Mouse (Mus musculus) brain, embryonic 18.5 days (tissue): ENCODE data around the gene Arid3b.

Source experiments
- DNase-seq: peaks from one replicate; pipeline ENCODE4 v3.0.0-alpha.2; 2012; ENCODE audit warnings: low read depth, low spot score

The Arid3b gene

GRCm38 (mm10) chr9:57789733-57790132 lies 46.9 kb downstream of the Arid3b start:
- DNase-seq = no peak

GRCm38 (mm10) chr9:57782656-57783055 lies 53.9 kb downstream of the Arid3b start:
- no peak for DNase-seq

DNA sequence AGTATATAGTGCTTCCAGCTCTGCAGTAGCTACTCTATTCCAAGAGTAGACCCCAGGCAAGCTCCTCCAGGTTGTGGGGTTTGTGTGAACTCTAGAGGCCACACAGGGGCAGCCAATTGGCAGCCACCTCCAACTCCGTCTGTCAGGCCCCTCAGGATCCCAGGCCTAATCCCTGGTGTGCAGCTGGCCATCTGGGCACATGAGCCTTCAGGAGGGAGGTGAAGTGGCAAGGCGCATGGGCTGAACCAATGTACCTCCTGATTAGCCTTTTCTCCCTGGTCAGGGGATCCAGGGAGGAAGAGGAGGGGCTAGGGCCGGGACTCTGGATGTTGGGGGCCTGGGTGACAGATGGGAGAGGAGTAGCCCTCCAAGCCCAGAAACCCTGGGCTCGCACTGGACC lies 60.9 kb downstream of the Arid3b start:
- DNase-seq = no peak

DNA sequence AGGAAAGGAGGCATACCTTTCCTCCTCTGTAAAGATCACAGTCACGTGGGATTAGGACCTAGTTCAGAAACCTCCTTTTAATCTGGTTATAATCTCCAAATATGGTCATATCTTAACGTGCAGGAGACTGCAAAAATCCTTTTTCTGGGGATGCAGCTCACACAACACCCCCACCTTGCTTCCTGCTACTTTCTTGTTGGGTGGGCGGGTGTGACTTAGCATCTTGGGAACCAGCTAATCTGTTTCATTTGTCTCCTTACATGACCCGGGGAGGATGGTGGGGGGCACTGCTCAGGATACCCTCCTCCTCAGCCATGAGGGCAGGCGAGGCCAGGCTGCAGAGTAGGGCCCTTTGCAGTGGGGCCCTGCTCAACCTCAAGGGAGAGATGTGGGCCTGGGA lies 61.6 kb downstream of the Arid3b start:
- no peak for DNase-seq

- no peak for DNase-seq
These were observed 62.4 kb downstream of the Arid3b start for GRCm38 (mm10) chr9:57774168-57774567.

- no peak for DNase-seq
These were observed 62.8 kb downstream of the Arid3b start for GRCm38 (mm10) chr9:57773754-57774153.

DNA sequence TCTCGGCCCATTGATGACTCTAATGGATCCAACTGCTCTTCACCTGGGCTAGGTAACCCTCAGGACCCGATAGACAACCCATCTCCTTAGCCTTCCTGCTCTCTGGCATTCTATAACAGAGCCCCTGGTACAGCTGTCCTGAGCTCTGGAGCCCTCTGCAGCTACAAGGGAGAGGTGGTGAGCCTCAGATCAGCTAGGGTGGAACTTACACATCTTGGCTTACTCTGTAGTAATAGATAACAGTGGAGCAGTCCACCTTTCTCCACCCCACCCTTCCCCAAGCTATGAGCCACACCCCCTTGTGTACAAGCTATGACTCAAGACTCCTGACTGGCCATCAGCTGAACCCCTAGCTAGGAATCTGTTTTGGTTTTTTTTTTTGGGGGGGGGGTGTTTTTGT lies 65.8 kb downstream of the Arid3b start:
- DNase-seq = no peak

DNA sequence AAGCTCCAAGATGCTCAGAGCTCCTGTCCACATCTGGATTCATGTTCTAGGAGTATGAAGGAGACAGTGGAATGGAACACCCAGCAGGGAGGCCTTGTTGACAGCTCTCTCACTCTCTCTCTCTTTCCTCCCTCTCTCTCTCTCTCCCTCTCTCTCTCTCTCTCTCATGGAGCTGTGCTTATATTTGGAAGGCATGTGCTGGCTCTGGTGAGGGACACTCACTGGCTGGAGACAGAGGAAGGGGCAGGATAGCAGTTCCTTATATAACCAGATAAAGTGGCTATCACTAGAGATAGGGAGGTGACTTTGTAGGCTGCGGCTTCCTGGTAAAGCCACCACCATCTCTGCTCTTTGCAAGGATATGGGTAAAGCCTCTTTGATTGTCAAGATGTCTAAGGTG lies 66.4 kb downstream of the Arid3b start:
- no peak for DNase-seq

GRCm38 (mm10) chr9:57769539-57770069 lies 67.0 kb downstream of the Arid3b start:
- DNase-seq = no peak

- DNase-seq = no peak
These were observed 69.4 kb downstream of the Arid3b start for GRCm38 (mm10) chr9:57767231-57767630.

GRCm38 (mm10) chr9:57766431-57766830 lies 70.2 kb downstream of the Arid3b start:
- no peak for DNase-seq

- DNase-seq = peak; percentile 57
These were observed 70.9 kb downstream of the Arid3b start, which contains the start of gene Clk3 for GRCm38 (mm10) chr9:57765364-57766351. TSS of gene Clk3 (minus strand) at chr9:57765860.

DNA sequence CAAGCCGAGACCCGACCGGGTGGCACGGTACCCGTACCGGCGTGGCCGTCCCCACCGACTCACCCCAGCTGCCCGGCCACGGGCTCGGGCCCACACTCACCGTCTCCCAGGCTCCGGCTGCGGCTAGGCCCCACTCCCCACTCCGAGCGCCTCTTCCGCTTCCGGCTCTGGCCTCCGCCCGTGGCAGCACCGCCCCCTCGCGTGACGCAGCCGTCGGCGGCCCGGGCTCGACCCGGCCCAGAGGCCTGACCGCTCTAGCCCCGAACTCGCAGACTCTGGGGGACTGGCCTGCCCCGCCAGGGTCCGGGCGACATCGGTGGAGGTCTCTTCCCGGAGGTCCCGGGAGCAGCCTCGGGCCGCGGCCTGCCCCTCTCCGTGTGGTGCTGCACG lies 71.6 kb downstream of the Arid3b start:
- DNase-seq = peak; percentile 80

DNA sequence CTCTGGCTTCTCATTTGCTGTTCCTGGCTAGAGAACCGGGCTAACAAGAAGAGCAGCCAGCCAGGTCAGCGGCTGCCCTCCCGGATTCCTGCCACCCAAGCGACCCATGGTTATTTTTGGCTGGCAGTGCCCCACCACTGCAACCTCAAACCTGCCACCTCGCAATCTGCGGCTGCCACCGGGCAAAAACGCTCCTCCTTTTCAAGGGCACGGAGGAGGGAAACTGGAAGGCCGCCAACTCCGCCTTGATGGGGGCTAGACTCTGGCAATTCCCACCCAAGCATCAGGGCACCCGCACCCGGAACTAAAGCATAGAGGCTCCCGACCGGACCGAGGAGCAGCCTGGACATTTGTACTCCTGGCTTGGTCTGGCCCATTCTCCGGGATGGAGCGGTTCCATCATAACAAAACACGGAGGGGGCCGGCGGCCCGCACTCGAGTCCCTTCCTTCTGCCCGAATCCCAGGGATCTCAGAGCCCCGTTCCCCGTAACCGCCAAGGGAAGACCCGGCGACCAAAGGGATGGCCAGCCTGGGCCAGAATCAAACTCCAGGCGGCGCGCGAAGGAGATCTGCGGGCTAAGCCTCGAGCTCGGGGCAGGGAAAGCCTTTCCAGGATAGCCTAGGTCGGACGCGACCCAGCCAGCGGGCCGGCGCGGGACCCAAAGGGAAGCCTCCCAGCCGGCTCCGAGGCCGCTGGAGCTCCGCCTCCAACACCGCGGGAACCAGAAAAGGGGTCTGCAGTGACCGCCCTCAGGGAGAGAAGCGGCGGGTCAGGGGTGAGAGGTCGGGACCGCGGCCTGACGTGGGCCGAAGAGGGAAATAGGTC lies 72.2 kb downstream of the Arid3b start:
- DNase-seq = no peak

- DNase-seq = no peak
These were observed 74.0 kb downstream of the Arid3b start for GRCm38 (mm10) chr9:57762563-57762991.

GRCm38 (mm10) chr9:57761563-57762551 lies 74.7 kb downstream of the Arid3b start:
- DNase-seq = no peak

- DNase-seq = no peak
These were observed 76.0 kb downstream of the Arid3b start for GRCm38 (mm10) chr9:57760416-57761146.

- DNase-seq = no peak
These were observed 77.3 kb downstream of the Arid3b start for GRCm38 (mm10) chr9:57759289-57759688.

- no peak for DNase-seq
These were observed 78.1 kb downstream of the Arid3b start for GRCm38 (mm10) chr9:57758528-57758927.

DNA sequence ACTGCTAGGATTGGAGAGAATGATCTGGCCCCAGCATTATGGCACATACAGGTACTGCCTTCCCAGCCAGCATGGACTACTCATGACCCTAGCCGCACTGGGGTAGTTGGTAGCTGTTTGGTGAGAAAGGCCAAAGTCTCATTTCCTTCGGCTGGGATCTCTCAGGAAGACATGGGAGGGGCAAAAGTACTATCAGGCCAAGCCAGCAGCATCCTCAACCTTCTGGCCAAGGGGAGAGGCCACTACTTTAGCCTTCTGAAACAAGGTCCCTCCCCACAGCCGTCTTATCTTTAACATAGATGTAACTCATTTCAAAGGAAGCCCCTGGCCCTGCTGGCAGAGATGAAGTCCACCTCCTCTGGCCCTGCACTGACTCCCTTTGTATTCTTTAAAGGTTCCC lies 79.0 kb downstream of the Arid3b start:
- DNase-seq = no peak
